Mouse (Mus musculus) neutrophil, adult 59 days (primary cell): Measurements from ENCODE around the gene Rhbdl1. TPM values are rescaled to one million over a fixed set of nuclear protein-coding genes. Genes with fewer than 3 reads are reported as not detected.

Source experiments
- total RNA-seq, 2 experiments: library from RNA; stranded (reverse); gene quantifications; 1 replicate in 1 of 2; 2 replicates in 1 of 2; pipeline ENCODE4 v1.2.4; 2023

Gene Rhbdl1
- 1 to 10 TPM; 1.2 to 2.7 TPM for total RNA-seq

GRCm38 (mm10) chr17:25837076-25837410, at the start of gene Rhbdl1:
Gene Rhbdl1 (minus strand): TSS chr17:25837295.

DNA sequence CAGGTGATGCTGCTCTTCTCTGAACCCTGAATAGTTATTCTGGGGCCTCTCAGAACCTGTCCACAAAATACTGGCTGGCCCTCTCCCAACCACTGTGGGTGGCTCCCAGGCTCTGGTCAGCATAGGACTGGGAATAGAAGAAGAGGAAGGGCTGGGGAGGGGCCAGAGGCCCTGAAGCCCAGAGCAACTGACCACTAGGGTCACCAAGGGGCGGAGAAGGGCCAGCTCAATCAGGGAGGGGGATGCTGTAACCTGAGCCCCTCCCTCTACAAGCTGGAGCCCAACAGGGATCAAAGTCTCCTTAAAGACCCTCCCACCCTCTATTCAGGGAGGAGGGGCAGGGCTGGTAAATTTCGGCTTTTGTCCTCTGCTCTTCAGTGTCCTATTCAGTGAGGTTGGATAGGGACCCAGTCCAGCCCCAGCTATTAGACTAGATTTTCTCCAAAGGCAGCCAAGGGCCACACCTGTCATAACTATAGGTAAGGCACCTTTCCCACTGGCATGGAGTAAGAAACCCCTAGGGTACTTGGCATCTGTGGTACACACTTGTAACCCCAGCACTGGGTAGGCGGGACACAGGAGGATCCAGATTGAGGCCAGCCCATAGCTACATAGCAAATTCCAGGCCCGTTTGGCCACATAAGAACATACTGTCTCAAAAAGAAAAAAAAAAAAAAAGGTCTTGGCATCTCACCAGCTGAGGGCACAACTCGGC, 43.3 kb upstream of the Rhbdl1 start, which contains the start of gene Wfikkn1:
Gene Wfikkn1 (minus strand): TSS at position 663 of the 715 bp plus-strand sequence.

DNA sequence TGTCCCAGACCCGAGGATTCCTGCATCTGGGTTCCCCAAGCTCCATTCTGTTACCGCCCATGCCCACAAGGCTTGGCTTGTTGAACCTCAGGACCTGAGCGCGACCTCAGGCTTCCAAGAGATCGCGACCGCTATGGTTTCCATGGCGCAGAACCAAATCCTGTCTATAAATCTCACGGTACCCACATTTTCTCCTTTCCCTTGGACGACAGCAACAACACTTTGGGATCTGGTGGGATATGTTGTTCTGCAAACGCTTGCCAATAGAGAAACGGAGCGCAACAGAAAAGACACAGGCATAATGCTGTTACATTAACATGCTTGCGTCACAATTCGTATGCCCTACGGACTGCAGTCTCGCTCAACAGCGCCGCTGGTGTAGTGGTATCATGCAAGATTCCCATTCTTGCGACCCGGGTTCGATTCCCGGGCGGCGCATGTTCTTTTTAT, 37.7 kb upstream of the Rhbdl1 start, which contains the start of gene Mettl26:
Gene Mettl26 (plus strand): TSS at position 354 of the 450 bp plus-strand sequence.

GRCm38 (mm10) chr17:25868601-25869191, 31.6 kb upstream of the Rhbdl1 start, which contains the start of gene Mcrip2:
Gene Mcrip2 (minus strand): TSS chr17:25868764.

GRCm38 (mm10) chr17:25860832-25861703, 24.0 kb upstream of the Rhbdl1 start, which contains the start of gene Wdr90:
Gene Wdr90 (minus strand): TSS chr17:25861501.

DNA sequence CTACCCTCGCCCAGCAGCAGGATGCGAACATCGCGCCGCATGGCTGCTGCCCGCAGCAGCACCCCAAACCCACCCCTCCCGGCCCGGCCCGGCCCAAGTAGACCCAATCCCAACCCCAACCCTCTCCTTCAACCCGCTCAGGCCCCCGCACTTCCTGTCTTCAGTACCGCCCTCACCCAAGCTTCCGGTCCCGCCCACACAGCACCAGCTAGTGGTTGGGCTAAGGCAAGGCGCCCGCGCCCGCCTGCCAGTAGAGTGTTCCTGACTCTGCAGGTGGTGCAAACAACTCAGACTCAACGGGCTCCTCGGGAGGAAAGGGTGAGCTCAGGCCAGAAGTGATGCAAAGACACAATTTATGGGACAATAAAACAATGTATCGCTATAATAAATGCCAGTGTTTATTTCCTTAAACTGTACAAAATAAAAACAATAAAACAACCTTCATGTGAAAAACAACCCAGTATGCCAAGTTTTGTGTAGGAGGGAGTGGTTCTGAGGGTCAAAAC, 7.4 kb upstream of the Rhbdl1 start, which contains the start of gene Rhot2:
Gene Rhot2 (minus strand): TSS at position 456 of the 506 bp plus-strand sequence.

GRCm38 (mm10) chr17:25841117-25841880, 4.2 kb upstream of the Rhbdl1 start, which contains the start of gene Gm20683:
Gene Gm20683 (minus strand): TSS chr17:25841763.

GRCm38 (mm10) chr17:25833291-25833663, 3.8 kb downstream of the Rhbdl1 start, which contains the start of gene Stub1:
Gene Stub1 (minus strand): TSS chr17:25833404.

DNA sequence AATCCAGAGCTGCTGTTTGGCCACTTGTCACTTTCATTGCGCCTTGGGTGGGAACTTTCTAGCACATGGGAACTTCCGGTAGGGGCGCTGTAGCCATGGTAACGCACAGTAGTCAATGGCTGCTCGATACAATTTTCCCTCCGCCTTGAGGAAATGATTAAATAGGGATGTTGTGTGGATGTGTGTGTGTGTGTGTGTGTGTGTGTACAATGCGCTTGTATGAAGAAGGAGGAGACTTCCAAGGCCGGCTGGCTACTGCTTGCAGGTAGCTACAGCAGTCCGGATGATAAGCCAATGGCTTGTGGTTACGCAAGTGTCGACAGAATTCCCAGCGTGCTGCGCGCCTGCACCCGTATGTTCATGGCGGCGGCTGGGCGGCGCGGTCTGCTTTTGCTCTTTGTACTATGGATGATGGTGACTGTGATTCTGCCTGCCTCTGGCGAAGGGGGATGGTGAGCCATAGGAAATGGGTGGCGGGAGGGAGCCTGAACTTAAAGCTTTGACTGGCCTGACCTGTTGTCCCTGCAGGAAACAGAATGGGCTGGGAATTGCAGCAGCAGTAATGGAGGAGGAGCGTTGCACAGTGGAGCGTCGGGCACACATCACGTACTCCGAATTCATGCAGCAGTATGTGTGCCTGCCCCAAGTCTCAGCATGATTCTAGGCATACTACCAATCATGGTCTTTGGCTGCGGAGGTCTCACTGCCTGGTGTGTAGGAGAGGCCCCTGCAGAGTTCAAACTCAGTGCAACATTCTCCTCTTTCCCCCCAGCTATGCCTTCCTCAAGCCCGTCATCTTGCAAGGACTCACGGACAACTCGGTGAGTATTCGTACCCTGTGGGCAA, 8.2 kb downstream of the Rhbdl1 start, which contains the start of gene Jmjd8:
Gene Jmjd8 (plus strand): TSS at position 156 of the 846 bp plus-strand sequence.

DNA sequence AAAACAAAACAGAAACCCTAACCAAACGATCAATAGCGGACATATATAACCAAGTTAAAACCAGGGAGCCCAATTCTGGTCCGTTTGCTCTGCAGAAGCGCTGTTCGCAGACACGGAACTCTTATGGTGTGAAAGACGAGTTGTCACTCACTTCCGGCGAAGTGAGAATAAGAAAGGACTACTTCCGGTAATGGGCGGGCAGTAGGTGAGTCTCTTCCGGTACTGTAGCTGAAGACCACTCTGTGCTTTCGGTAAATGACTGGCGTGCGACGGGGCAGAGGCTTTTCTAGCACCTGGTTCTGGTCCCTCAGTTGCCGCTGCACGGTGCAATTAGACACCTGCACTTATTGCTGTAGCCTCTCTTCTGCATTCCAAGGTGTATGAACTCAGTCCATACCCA, 13.6 kb downstream of the Rhbdl1 start, which contains the start of gene Wdr24:
Gene Wdr24 (plus strand): TSS at position 176 of the 400 bp plus-strand sequence.

DNA sequence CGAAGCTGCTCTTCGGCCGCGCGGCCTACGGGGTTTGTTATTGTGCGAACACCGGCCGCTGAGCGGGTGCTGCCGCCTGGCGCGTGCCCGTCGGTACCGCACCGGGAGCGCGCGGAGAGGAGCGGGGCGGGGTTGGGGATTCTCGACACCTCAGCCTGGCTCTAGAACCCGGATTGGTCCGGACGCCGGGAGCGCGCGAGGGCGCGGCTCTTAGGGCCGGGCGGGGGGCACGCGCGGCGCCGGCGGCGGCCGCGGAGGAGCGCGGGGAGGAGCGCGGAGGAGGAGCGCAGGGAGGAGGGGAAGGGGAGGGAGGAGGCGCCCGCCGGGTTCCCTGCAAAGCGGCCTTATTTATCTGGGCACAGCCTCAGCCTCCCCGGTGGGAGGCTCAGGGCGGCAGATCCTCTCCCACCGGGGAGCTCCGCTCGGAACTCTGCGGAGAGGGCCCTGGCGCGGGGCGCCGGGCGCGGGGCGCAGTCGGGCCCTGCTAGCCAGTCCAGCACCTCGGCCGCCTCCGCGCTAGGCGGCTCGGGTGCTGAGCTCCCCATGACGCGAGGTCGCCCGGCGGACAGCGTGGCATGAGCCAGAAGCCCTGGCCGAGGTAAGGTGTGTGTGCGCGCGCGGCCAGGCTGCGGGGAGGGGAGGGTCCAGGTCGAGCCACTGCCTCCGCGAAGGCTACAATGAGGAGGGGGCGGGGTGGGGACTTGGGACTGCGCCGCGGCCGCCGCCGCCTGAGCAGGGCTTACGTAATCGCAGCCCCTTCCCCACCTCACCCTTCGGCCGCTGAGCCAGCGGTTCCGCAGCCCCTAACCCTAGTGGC, 28.1 kb downstream of the Rhbdl1 start, which contains the start of gene Fbxl16:
Gene Fbxl16 (plus strand): TSS at position 297 of the 817 bp plus-strand sequence.

DNA sequence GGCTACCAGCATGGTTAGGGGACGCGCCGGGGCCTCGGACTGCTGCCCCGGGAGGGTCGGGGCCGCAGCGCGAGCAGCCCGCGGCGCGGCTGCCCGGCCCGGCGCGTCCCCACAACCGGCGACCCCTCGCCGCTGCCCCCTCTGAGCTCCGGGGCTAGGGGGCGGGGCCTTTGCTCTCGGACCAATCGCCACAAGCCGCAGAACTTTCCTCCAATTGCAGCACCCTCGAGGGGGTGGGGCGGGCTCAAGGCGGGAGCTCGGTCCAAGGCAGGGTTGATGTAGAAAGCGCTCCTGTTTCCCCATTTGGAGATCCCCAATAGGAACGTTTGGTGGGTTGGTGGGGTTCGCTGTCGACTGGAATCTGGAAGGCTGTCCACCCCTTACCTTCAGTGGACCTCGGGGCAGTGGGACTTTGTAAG, 40.1 kb downstream of the Rhbdl1 start, which contains the start of gene Metrn:
Gene Metrn (minus strand): TSS at position 186 of the 419 bp plus-strand sequence.

DNA sequence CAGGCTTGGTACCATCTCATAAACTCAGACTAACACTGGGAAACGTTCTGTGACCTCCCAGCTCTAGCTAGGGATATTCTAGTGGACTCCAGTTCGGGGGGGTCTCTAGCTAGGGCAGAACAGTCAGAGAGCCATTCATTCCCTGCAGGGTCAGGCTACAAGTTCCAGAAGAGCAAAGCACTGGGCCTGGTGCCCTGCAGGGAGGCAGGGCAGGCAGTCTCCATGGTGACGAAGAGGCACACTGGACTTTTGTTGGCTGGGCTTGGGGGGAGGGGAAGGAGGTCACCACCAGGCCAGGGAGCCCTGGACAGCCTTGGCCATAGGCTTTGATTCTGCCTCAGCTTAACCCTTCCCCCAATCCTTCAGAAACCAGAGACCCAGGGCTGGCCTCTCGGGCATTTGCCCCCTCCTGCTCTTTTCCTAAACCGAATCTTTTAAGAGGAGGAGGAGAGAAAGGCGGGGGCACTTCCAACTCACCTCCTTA, 41.4 kb downstream of the Rhbdl1 start, which contains the start of gene AC134908.4:
Gene AC134908.4 (minus strand): TSS at position 51 of the 484 bp plus-strand sequence.

GRCm38 (mm10) chr17:25792615-25793014, 44.5 kb downstream of the Rhbdl1 start, which contains the start of gene Fam173a:
Gene Fam173a (minus strand): TSS chr17:25792901.

DNA sequence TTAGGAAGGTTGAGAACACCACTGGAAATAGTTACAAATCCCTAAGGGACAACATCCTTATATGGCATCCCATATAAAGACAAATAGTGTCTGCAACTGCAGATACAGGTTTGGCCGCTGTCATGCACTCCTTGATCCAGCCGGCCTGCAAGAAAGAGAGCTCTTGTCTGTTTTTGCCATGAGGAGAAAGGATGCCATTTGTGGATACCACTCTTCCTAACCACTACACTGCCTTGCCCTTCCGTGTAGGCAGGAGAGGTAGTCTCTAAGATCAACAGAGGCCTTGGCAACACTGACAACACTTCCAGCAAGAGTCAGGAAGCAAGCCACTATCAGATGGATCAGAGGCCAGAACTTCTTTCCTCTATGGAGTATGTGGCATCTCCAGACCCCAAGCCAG, 50.8 kb downstream of the Rhbdl1 start, which contains the start of gene Ccdc78:
Gene Ccdc78 (plus strand): TSS at position 301 of the 400 bp plus-strand sequence.

DNA sequence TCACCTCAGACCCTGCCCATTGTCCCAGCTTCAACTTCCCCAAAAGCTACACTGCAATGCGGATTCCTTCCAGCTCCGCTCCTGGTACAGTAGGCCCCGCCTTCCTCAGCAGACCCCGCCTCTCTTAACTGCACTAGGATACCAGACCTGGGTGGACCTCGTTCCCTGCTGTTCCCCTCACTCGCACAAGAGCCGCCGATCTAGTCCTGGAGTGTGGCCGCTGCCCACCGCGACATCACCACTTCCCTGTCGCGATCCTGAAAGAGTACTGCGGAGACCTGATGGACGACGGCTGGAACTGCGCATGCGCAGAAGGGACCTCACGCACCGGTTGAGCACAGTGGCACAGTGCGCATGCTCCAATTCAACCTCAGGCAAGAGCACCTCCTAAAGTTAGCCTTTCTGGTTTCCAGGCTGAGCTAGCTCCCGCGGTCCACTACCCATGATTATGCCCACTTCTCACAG, 51.8 kb downstream of the Rhbdl1 start, which contains the start of gene Haghl:
Gene Haghl (minus strand): TSS at position 393 of the 465 bp plus-strand sequence.

